Mouse (Mus musculus) limb, embryonic 10.5 days (tissue): ENCODE measurements around the gene Olfr541. TPM values are rescaled to one million over a fixed set of nuclear protein-coding genes. Genes with fewer than 3 reads are reported as not detected.
"Not testable (repeated sequence)": the region's sequence is repeated elsewhere in the genome, so short reads cannot be mapped to it uniquely, and the experiment has no call there.

Experiments used
- DNase-seq: peaks from one replicate; pipeline ENCODE4 v3.0.0-alpha.2; 2017; ENCODE audit warnings: low spot score
- H3K27ac ChIP-seq: fragments of 300-500 bp; sonication (generic); 2 replicates; pipeline ENCODE4 v1.5.1; 2016; ENCODE audit warnings: mild to moderate bottlenecking
- H3K27me3 ChIP-seq: fragments of 300-500 bp; sonication (generic); 2 replicates; pipeline ENCODE4 v1.6.1; 2016; ENCODE audit warnings: low read depth, mild to moderate bottlenecking; ENCODE audit not compliant: poor library complexity, severe bottlenecking
- H3K36me3 ChIP-seq: fragments of 300-500 bp; sonication (generic); 2 replicates; pipeline ENCODE4 v1.6.1; 2016; ENCODE audit warnings: mild to moderate bottlenecking, moderate library complexity
- H3K4me1 ChIP-seq: fragments of 300-500 bp; sonication (generic); 2 replicates; pipeline ENCODE4 v1.6.1; 2016
- H3K4me3 ChIP-seq: fragments of 300-500 bp; sonication (generic); 2 replicates; pipeline ENCODE4 v1.5.1; 2016; ENCODE audit warnings: mild to moderate bottlenecking, moderate library complexity
- H3K9me3 ChIP-seq: fragments of 300-500 bp; sonication (generic); replicated peaks from 2 replicates; pipeline ENCODE4 v1.6.1; 2016; ENCODE audit warnings: mild to moderate bottlenecking
- WGBS: fragments of 180-500 bp; shearing (Covaris S2); methylation state at CpG from one replicate; pipeline ENCODE4 v1.1.7; 2016; 5-methylcytosine and 5-hydroxymethylcytosine counted together
- polyA plus RNA-seq: library from polyadenylated mRNA; unstranded; fragments of >200 nt; fragmentation: Nextera tagmentation; extraction: Ambion mirVana; gene quantifications from 2 replicates; pipeline ENCODE4 v1.2.1, GENCODE M21; 2016

Olfr541 gene
- polyA plus RNA-seq: not detected in 2 replicates

- Histone ChIP-seq H3K27me3 (no peaks in the 10 kb centered on the region), H3K9me3 (no peaks in the 10 kb centered on the region), H3K4me1 (no peaks in the 10 kb centered on the region), H3K4me3 (no peak within 1 kb of the TSS), H3K27ac (no peak within 1 kb of the TSS), H3K36me3 (no peaks in the 10 kb centered on the region)
- DNase-seq: no peak
Observed at GRCm38 (mm10) chr7:140696967-140697366, at the start of gene Olfr541. Gene Olfr541 (plus strand): TSS chr7:140697267.

GRCm38 (mm10) chr7:140659630-140660029, 37.4 kb upstream of the Olfr541 start, which contains the start of gene Olfr539:
Gene Olfr539 (plus strand): TSS chr7:140659930.
- H3K36me3 ChIP-seq: no peaks in the 10 kb centered on the region
- DNase-seq: no peak
- no peak within 1 kb of the TSS for H3K27ac ChIP-seq
- WGBS: 77% methylated on average over 4 of the region's 4 CpGs
- H3K9me3 ChIP-seq: no peaks in the 10 kb centered on the region
- no peak within 1 kb of the TSS for H3K4me3 ChIP-seq
- no peaks in the 10 kb centered on the region for H3K27me3 ChIP-seq
- no peaks in the 10 kb centered on the region for H3K4me1 ChIP-seq

GRCm38 (mm10) chr7:140670693-140671092, 26.4 kb upstream of the Olfr541 start:
- H3K36me3 ChIP-seq, H3K9me3 ChIP-seq, H3K4me3 ChIP-seq, H3K4me1 ChIP-seq, H3K27ac ChIP-seq, H3K27me3 ChIP-seq, DNase-seq: not testable (repeated sequence)
- WGBS: 91% methylated on average over 3 of the region's 3 CpGs

- WGBS: under 1% methylated on average over 6 of the region's 6 CpGs
- H3K4me1 ChIP-seq: 0 out of 2 replicates have a peak, but pooled peaks cover 5% of the 10 kb centered on the region
- no peaks in the 10 kb centered on the region for H3K9me3 ChIP-seq
- no peak overlapping the region for H3K27ac ChIP-seq
- no peak for DNase-seq
- no peak overlapping the region for H3K4me3 ChIP-seq
- H3K36me3 ChIP-seq: no peaks in the 10 kb centered on the region
- H3K27me3 ChIP-seq: no peaks in the 10 kb centered on the region
Observed at GRCm38 (mm10) chr7:140675863-140676262, 21.2 kb upstream of the Olfr541 start.

- not testable (repeated sequence) for H3K27ac ChIP-seq, H3K36me3 ChIP-seq, H3K9me3 ChIP-seq, H3K4me3 ChIP-seq, H3K4me1 ChIP-seq, DNase-seq, H3K27me3 ChIP-seq
- 73% methylated on average over 4 of the region's 4 CpGs for WGBS
Observed at GRCm38 (mm10) chr7:140679591-140679990, 17.5 kb upstream of the Olfr541 start.

- no peak within 1 kb of the TSS for H3K4me3 ChIP-seq
- H3K36me3 ChIP-seq: no peaks in the 10 kb centered on the region
- H3K27me3 ChIP-seq: no peaks in the 10 kb centered on the region
- no peak for DNase-seq
- H3K9me3 ChIP-seq: no peaks in the 10 kb centered on the region
- WGBS: 97% methylated on average over 1 of the region's 1 CpGs
- H3K27ac ChIP-seq: no peak within 1 kb of the TSS
- no peaks in the 10 kb centered on the region for H3K4me1 ChIP-seq
Observed at GRCm38 (mm10) chr7:140681651-140682050, 15.4 kb upstream of the Olfr541 start, which contains the start of gene Olfr45. Gene Olfr45 (plus strand): TSS chr7:140681951.

- DNase-seq: no peak
- no peaks in the 10 kb centered on the region for H3K9me3 ChIP-seq
- 80% methylated on average over 2 of the region's 2 CpGs for WGBS
- no peaks in the 10 kb centered on the region for H3K27me3 ChIP-seq
- H3K4me3 ChIP-seq: no peak overlapping the region
- H3K27ac ChIP-seq: no peak overlapping the region
- no peaks in the 10 kb centered on the region for H3K4me1 ChIP-seq
- H3K36me3 ChIP-seq: no peaks in the 10 kb centered on the region
Observed at GRCm38 (mm10) chr7:140706348-140706747, 9.3 kb downstream of the Olfr541 start.

GRCm38 (mm10) chr7:140707536-140708284, 10.6 kb downstream of the Olfr541 start:
- H3K4me1 ChIP-seq: no peaks in the 10 kb centered on the region
- 89% methylated on average over 6 of the region's 6 CpGs for WGBS

GRCm38 (mm10) chr7:140717155-140718055, 20.3 kb downstream of the Olfr541 start:
- no peak for DNase-seq
- H3K4me1 ChIP-seq: no peaks in the 10 kb centered on the region

More at GRCm38 (mm10) chr7:140707536-140708284, 10.6 kb downstream of the Olfr541 start:
- DNase-seq: no peak
- Histone ChIP-seq H3K27me3 (no peaks in the 10 kb centered on the region), H3K27ac (no peak overlapping the region), H3K4me3 (no peak overlapping the region), H3K9me3 (no peaks in the 10 kb centered on the region), H3K36me3 (no peaks in the 10 kb centered on the region)

GRCm38 (mm10) chr7:140721095-140721494, 24.0 kb downstream of the Olfr541 start:
- no peaks in the 10 kb centered on the region for H3K4me1 ChIP-seq
- H3K27me3 ChIP-seq: no peaks in the 10 kb centered on the region
- DNase-seq: no peak
- no peak overlapping the region for H3K27ac ChIP-seq
- H3K9me3 ChIP-seq: no peaks in the 10 kb centered on the region
- 87% methylated on average over 6 of the region's 6 CpGs for WGBS
- H3K4me3 ChIP-seq: no peak overlapping the region
- H3K36me3 ChIP-seq: no peaks in the 10 kb centered on the region

More at GRCm38 (mm10) chr7:140717155-140718055, 20.3 kb downstream of the Olfr541 start:
- H3K4me3 ChIP-seq: no peak overlapping the region
- H3K27me3 ChIP-seq: no peaks in the 10 kb centered on the region
- H3K36me3 ChIP-seq: no peaks in the 10 kb centered on the region
- H3K9me3 ChIP-seq: no peaks in the 10 kb centered on the region
- H3K27ac ChIP-seq: no peak overlapping the region
- WGBS: 86% methylated on average over 7 of the region's 7 CpGs

GRCm38 (mm10) chr7:140725558-140725957, 28.5 kb downstream of the Olfr541 start:
- Histone ChIP-seq H3K9me3 (no peaks in the 10 kb centered on the region), H3K27ac (no peak overlapping the region), H3K27me3 (no peaks in the 10 kb centered on the region), H3K4me3 (no peak overlapping the region), H3K4me1 (no peaks in the 10 kb centered on the region), H3K36me3 (no peaks in the 10 kb centered on the region)
- DNase-seq: no peak

GRCm38 (mm10) chr7:140733162-140733561, 36.1 kb downstream of the Olfr541 start:
- WGBS: 69% methylated on average over 2 of the region's 2 CpGs
- no peaks in the 10 kb centered on the region for H3K4me1 ChIP-seq
- DNase-seq: no peak
- no peaks in the 10 kb centered on the region for H3K9me3 ChIP-seq
- no peaks in the 10 kb centered on the region for H3K27me3 ChIP-seq
- H3K27ac ChIP-seq: no peak overlapping the region
- no peak overlapping the region for H3K4me3 ChIP-seq
- no peaks in the 10 kb centered on the region for H3K36me3 ChIP-seq

- 90% methylated on average over 3 of the region's 3 CpGs for WGBS
Observed at GRCm38 (mm10) chr7:140747402-140747801, 50.3 kb downstream of the Olfr541 start.

More at GRCm38 (mm10) chr7:140747402-140747801, 50.3 kb downstream of the Olfr541 start:
- DNase-seq: no peak
- Histone ChIP-seq H3K27ac (no peak overlapping the region), H3K36me3 (no peaks in the 10 kb centered on the region), H3K9me3 (no peaks in the 10 kb centered on the region), H3K4me3 (no peak overlapping the region), H3K4me1 (no peaks in the 10 kb centered on the region), H3K27me3 (no peaks in the 10 kb centered on the region)
